Mouse (Mus musculus): ENCODE data around the gene Kbtbd8. TPM values are rescaled to one million over a fixed set of nuclear protein-coding genes. Genes with fewer than 3 reads are reported as not detected.

The Kbtbd8 gene
- polyA plus RNA-seq (2015; fragmentation: Nextera tagmentation; extraction: Ambion mirVana) = 4.0 and 5.3 TPM in 2 replicates

DNA sequence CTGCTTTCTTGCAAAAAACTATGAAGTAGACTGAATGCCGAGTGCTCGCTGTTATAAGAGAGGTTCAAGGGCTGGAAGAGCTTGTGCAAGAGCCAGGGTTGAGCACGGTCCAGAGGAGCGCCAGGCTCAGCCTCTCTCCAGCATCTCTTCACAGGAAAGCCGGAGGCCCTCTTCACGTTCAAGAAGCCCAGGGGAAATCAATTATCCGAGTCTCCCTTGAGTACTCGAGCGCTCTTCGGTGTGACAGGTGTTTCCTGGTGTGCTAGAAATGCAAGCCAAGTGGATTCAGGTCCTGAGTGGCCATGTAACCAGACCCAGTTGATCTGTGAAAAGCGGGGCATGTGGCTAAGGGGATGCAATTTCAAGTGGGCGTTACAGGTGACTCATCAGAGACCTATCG, at the start of gene Kbtbd8:
TSS of gene Kbtbd8 (plus strand) at position 295 of the 400 bp plus-strand sequence.
- H3K4me1 ChIP-seq (replicated peaks) = peaks cover 13% of the 10 kb centered on the region
- no peaks in the 10 kb centered on the region for H3K27me3 ChIP-seq
- H3K27ac ChIP-seq (replicated peaks) = peak within 1 kb of the TSS; percentile 92
- H3K9ac ChIP-seq = peak within 1 kb of the TSS; percentile 70
- peak within 1 kb of the TSS; percentile 64 for H3K4me2 ChIP-seq
- H3K36me3 ChIP-seq = no peaks in the 10 kb centered on the region
- ATAC-seq (ENCODE audit: low FRiP score, low read depth) = no peak; the same call in 1 of the 2 replicates
- whole genome bisulfite sequencing = 31% methylated on average over 13 of the region's 13 CpGs
- H3K9me3 ChIP-seq = no peaks in the 10 kb centered on the region
- peak within 1 kb of the TSS; percentile 81 for H3K4me3 ChIP-seq

DNA sequence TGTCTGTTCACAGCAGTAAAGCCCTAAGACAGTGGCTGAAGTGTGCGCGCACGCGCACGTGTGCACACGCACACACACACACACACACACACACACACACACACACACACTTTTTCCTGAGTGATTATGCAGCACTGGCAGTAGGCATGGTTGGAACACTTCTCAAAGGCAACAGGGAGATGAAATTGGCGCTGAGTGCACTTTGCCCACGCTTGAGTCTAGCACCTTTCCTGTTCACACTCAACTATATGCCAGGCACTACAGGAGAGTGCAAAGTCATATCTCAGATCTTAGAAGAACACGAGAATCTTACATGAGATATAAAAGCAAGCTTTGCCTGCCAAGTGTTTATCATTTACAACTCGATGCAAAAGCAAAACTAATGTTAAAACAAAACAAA, 47.3 kb upstream of the Kbtbd8 start:
- Histone ChIP-seq H3K4me2 (no peak overlapping the region), H3K4me3 (no peak overlapping the region), H3K9ac (no peak overlapping the region), H3K4me1 (replicated peaks) (no peaks in the 10 kb centered on the region), H3K27me3 (no peaks in the 10 kb centered on the region), H3K27ac (replicated peaks) (no peak overlapping the region), H3K9me3 (no peaks in the 10 kb centered on the region), H3K36me3 (no peaks in the 10 kb centered on the region)
- no peak for ATAC-seq (ENCODE audit: low FRiP score, low read depth)
- WGBS = 93% methylated on average over 10 of the region's 10 CpGs

DNA sequence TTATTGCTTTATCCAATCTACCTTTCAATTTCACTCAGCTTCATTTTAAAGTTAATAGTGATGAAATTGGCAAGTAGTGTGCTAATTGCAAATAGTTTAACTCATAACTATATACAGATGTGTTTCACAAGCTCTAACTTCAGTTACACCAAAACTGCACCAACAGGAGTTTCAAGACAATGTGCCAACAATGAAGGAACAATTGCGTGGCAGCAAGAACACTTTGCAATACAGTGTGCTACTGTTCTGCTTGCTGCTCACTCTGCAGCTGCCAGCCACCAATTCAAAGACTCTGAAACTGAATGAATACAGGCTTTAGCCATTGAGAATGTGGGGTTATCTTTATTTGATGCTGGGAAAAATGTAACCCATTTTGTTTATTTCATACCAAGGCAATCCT, 31.8 kb upstream of the Kbtbd8 start:
- Histone ChIP-seq H3K27ac (replicated peaks) (no peak overlapping the region), H3K4me1 (replicated peaks) (no peaks in the 10 kb centered on the region), H3K9me3 (no peaks in the 10 kb centered on the region), H3K36me3 (no peaks in the 10 kb centered on the region), H3K27me3 (no peaks in the 10 kb centered on the region), H3K4me3 (no peak overlapping the region), H3K4me2 (no peak overlapping the region), H3K9ac (no peak overlapping the region)
- no peak for ATAC-seq (ENCODE audit: low FRiP score, low read depth)
- WGBS = 56% methylated on average over 1 of the region's 1 CpGs

DNA sequence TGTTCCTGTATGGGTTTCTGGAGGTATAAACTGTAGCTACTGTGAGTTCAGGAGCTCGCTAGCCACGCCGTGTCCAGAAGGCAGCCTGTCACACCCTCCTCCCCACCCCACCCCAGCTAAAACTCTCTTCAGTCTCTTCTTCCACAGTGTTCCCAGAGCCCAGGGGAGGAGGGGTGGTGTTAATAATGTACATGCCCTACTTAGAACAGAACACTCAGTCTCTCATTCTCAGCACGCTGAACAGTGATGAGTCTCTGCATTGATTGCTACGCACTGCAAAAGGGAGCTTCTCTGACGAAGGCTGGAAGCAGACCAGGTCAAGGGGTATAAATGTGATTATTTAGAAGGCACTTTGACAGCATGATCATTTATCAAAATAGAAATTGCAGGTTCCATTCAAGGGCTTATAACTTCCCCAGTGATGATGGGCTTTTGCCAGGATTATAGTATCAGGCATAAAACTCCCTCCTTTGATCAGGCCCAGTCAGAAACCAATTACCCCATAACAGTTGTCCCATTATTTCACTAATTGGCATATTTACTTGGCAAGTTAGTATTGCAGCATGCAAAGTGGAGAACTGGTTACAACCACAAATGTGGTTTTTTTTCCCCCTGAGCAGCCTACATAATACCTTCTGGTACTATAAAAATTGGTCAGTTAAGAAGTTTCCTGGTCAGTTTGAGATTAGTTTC, 29.7 kb upstream of the Kbtbd8 start:
- Histone ChIP-seq H3K36me3 (no peaks in the 10 kb centered on the region), H3K9ac (no peak overlapping the region), H3K27ac (replicated peaks) (no peak overlapping the region), H3K4me2 (no peak overlapping the region), H3K4me1 (replicated peaks) (no peaks in the 10 kb centered on the region), H3K4me3 (no peak overlapping the region), H3K27me3 (no peaks in the 10 kb centered on the region), H3K9me3 (no peaks in the 10 kb centered on the region)
- no peak for ATAC-seq (ENCODE audit: low FRiP score, low read depth)
- 73% methylated on average over 6 of the region's 6 CpGs for WGBS

DNA sequence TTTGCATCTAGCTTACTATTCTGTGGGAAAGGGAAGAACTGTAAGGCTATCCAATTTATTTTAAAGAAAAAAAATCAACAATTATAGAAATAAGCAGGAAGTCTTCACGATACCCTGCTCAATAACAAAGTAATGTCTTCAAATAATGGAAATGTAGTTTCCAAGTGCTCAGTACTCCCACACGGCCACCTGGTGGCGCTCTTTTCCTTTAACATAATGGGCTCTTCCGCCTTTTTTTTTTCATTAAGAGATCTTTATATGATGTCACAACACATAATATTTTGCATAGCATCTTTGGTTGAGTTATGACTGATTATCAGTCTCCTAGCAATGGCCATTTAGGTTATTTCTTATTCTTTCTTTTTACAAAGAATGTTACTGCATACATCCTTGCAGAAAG, 29.0 kb upstream of the Kbtbd8 start:
- no peaks in the 10 kb centered on the region for H3K27me3 ChIP-seq
- no peak overlapping the region for H3K4me2 ChIP-seq
- WGBS = 47% methylated on average over 4 of the region's 4 CpGs
- H3K4me1 ChIP-seq (replicated peaks) = no peaks in the 10 kb centered on the region
- no peak overlapping the region for H3K9ac ChIP-seq
- ATAC-seq (ENCODE audit: low FRiP score, low read depth) = no peak
- H3K36me3 ChIP-seq = no peaks in the 10 kb centered on the region
- H3K4me3 ChIP-seq = no peak overlapping the region
- no peaks in the 10 kb centered on the region for H3K9me3 ChIP-seq
- H3K27ac ChIP-seq (replicated peaks) = no peak overlapping the region

DNA sequence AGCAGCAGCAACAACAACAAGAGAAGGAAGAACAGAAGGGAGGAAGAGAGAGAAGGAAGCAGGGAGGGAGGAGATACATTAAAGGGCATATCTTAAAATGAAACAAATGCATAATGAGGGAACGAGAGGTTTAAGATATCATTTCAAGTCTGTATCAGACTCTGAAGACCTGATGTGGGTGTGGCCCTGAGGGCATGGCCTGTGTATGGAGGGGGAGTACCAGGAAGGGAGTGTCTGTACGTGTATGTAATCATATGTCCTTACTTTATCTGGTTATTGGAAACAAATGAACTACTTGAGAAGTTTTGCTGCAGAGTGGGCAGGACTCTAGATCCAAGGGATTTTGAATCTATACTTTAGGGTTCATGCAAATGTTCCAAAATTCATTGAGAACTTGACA, 22.3 kb upstream of the Kbtbd8 start:
- H3K9me3 ChIP-seq = no peaks in the 10 kb centered on the region
- ATAC-seq (ENCODE audit: low FRiP score, low read depth) = no peak
- no peaks in the 10 kb centered on the region for H3K36me3 ChIP-seq
- no peak overlapping the region for H3K4me3 ChIP-seq
- H3K4me2 ChIP-seq = no peak overlapping the region
- no peaks in the 10 kb centered on the region for H3K27me3 ChIP-seq
- WGBS = 76% methylated on average over 2 of the region's 2 CpGs
- H3K9ac ChIP-seq = no peak overlapping the region
- H3K27ac ChIP-seq (replicated peaks) = no peak overlapping the region
- H3K4me1 ChIP-seq (replicated peaks) = 0 out of 2 replicates have a peak, but pooled peaks cover 3% of the 10 kb centered on the region

DNA sequence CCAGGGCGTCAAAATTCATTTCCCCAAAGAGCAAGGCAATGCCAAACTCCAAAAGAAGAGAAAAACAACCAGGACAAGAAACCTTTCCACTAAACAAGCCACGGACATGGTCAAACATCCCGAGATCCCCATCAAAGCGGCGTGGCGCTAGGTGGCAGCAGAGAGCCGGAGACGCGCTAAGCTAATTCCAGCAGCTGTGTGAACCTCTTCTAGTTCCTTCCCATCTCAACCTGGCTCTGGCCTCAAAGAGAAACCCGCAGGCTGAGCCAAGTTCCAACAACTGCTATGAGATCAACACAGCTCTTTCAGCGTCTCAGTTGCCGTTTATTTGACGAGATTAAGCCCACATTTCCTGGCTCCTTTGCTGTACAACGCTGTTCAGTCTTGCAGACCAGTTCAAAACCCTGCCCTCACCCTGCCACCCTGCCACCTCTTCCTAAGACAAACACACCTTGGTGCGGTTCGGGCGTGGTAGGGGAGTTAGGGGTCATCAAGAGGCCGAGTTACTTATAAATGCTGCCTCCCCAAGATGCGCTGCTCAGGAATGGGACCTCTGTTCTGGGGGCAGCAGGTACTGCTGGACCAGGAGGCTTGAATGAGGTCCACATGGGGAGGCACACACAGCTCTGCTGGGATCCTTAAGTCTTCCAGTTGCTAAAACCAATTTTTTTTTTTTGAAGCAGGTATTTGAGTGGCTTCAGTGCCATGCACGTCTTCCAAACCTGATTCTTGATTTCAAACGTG, 18.5 kb upstream of the Kbtbd8 start:
- Histone ChIP-seq H3K36me3 (no peaks in the 10 kb centered on the region), H3K27me3 (no peaks in the 10 kb centered on the region), H3K4me3 (no peak overlapping the region), H3K4me2 (no peak overlapping the region), H3K27ac (replicated peaks) (no peak overlapping the region), H3K4me1 (replicated peaks) (0 out of 2 replicates have a peak, but pooled peaks cover 3% of the 10 kb centered on the region), H3K9ac (no peak overlapping the region), H3K9me3 (no peaks in the 10 kb centered on the region)
- 25% methylated on average over 21 of the region's 21 CpGs for WGBS
- ATAC-seq (ENCODE audit: low FRiP score, low read depth) = no peak

DNA sequence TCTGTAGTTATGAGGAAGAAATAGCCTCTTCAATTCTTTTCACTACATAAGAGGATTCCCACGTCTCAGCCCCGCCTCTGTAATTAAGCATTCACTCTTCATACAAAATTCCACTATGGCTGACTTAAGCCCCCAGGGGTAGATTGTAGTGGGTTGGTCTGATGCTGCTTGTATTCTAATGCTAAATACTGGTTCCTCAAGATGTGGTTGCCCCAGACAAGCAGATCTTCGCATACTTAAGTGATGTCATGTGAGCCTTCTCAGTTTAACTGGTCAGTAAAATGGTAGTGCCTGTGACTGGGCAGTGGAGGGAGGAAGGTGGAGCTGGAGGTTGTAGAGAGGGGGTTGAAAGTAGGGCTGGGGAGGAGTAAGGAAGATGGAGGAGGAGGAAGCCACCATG, 13.3 kb upstream of the Kbtbd8 start:
- no peaks in the 10 kb centered on the region for H3K36me3 ChIP-seq
- no peak overlapping the region for H3K27ac ChIP-seq (replicated peaks)
- H3K9me3 ChIP-seq = no peaks in the 10 kb centered on the region
- no peak for ATAC-seq (ENCODE audit: low FRiP score, low read depth)
- H3K4me1 ChIP-seq (replicated peaks) = 0 out of 2 replicates have a peak, but pooled peaks cover under 1% of the 10 kb centered on the region
- 40% methylated on average over 3 of the region's 3 CpGs for WGBS
- H3K9ac ChIP-seq = no peak overlapping the region
- no peak overlapping the region for H3K4me2 ChIP-seq
- H3K4me3 ChIP-seq = no peak overlapping the region
- H3K27me3 ChIP-seq = no peaks in the 10 kb centered on the region

DNA sequence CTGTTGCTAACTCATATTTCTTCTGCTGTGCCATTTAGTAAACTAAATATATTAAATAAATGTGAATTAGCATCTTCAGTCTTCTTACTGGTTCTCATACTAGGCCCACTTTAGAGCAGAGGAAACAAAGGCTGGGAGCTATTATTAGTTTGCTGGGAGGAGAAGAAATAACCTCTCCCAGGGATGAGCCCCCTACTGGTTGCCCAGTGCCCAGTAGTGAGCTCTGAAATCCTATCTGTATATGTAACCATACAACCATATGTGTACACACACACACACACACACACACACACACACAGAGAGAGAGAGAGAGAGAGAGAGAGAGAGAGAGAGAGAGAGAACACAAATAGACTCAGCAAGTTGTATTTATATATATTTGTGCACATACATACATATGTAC, 8.6 kb upstream of the Kbtbd8 start:
- Histone ChIP-seq H3K36me3 (no peaks in the 10 kb centered on the region), H3K4me1 (replicated peaks) (no peaks in the 10 kb centered on the region), H3K9me3 (no peaks in the 10 kb centered on the region), H3K27ac (replicated peaks) (no peak overlapping the region), H3K9ac (no peak overlapping the region), H3K4me2 (no peak overlapping the region), H3K4me3 (no peak overlapping the region), H3K27me3 (no peaks in the 10 kb centered on the region)
- no peak for ATAC-seq (ENCODE audit: low FRiP score, low read depth)

DNA sequence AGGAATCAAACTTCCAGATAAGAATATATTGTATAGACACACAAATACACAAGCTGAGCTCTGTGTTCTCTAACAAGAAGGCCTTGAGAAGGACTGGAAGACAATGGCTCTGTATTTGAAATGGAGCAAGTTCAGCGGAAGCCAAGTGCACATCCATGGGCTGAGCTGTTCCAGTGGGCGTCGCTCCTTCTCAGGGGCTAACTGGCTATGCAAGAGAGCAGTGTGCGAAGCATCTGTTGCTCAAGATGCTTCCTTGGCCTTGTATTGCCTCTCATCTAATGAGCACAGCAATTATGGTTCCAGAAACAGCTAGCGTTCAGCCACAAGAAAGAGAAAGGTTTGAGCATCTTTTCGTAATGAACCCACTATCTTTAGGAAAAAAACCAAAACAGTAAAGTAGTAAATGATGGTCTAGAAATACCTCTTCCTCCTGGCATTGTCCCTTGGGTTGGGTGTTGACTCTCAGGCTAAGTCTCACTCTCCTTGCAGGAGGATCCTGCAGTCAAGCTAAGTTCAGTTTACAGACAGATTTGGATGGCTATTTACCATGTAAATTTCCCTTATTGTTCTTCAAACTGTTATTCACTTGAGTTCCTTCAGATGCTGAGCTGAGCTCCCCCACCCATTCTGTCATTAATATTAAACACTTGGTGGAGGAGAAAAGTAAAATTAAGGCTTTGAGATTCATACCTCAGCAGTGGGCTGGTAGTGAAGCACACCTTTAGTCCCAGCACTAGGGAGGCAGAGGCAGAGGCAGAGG, 7.2 kb upstream of the Kbtbd8 start:
- Histone ChIP-seq H3K36me3 (no peaks in the 10 kb centered on the region), H3K27me3 (no peaks in the 10 kb centered on the region), H3K9ac (no peak overlapping the region), H3K9me3 (no peaks in the 10 kb centered on the region), H3K4me3 (no peak overlapping the region), H3K4me2 (no peak overlapping the region), H3K4me1 (replicated peaks) (no peaks in the 10 kb centered on the region), H3K27ac (replicated peaks) (no peak overlapping the region)
- no peak for ATAC-seq (ENCODE audit: low FRiP score, low read depth)
- WGBS = 87% methylated on average over 6 of the region's 6 CpGs

DNA sequence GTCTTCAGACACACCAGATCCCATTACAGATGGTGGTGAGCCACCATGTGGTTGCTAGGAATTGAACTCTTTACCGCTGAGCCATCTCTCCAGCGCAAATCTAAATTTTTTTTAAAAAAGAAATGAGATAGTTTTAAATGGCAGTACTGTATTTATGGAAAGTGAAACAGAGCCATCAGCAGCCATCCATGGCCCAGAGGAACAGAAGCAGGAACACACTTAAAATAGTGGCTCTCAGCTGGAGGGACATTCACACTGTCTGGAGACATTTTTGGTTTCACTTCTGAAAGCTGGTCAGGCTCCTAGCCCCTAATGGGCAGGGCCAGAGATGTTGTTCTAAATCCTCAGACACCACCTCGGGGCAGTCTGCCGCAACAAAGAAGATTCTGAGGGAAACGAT, 5.0 kb upstream of the Kbtbd8 start:
- 0 out of 2 replicates have a peak, but pooled peaks cover 3% of the 10 kb centered on the region for H3K4me1 ChIP-seq (replicated peaks)
- H3K9ac ChIP-seq = no peak overlapping the region
- 81% methylated on average over 5 of the region's 5 CpGs for WGBS
- no peaks in the 10 kb centered on the region for H3K27me3 ChIP-seq
- H3K4me3 ChIP-seq = no peak overlapping the region
- H3K36me3 ChIP-seq = no peaks in the 10 kb centered on the region
- ATAC-seq (ENCODE audit: low FRiP score, low read depth) = no peak
- H3K27ac ChIP-seq (replicated peaks) = no peak overlapping the region
- H3K9me3 ChIP-seq = no peaks in the 10 kb centered on the region
- H3K4me2 ChIP-seq = no peak overlapping the region

DNA sequence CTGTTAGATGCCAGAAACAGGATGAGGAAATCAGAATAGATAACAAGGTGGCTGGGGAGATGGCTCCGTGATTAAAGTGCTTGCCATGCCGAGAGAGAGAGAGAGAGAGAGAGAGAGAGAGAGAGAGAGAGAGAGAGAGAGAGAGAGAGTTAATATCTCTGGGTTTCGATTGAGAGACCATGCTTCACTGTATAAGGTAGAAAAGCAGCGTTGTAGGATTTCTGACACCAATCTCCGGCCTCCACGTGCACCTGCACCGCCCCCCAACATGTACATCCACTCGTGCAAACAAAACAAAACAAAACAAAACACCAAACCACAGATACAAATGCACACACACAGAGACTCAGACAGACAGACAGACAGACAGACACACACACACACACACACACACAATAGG, 527 bp upstream of the Kbtbd8 start:
- WGBS = 68% methylated on average over 8 of the region's 8 CpGs
- no peak for ATAC-seq (ENCODE audit: low FRiP score, low read depth)
- Histone ChIP-seq H3K4me3 (no peak overlapping the region), H3K27ac (replicated peaks) (no peak overlapping the region), H3K4me1 (replicated peaks) (peaks cover 13% of the 10 kb centered on the region), H3K36me3 (no peaks in the 10 kb centered on the region), H3K9me3 (no peaks in the 10 kb centered on the region), H3K4me2 (peak overlapping the region; percentile 49; the same call in 1 of the 2 replicates), H3K9ac (no peak overlapping the region), H3K27me3 (no peaks in the 10 kb centered on the region)
